Mouse (Mus musculus) cortical plate, adult 2 months (tissue): ENCODE data around the gene Ptpn12.

Source experiments
- CTCF ChIP-seq: fragments of 200-500 bp; IDR thresholded peaks from 2 replicates; pipeline ENCODE4 v1.5.1; 2011; ENCODE audit warnings: mild to moderate bottlenecking, control low read depth, low read length; ENCODE audit not compliant: insufficient read depth; ENCODE audit errors: extremely low read depth
- POLR2A ChIP-seq: fragments of 200-500 bp; IDR thresholded peaks from 2 replicates; pipeline ENCODE4 v1.6.1; 2011; ENCODE audit warnings: mild to moderate bottlenecking, low read length, control low read depth; ENCODE audit not compliant: insufficient read depth; ENCODE audit errors: extremely low read depth

DNA sequence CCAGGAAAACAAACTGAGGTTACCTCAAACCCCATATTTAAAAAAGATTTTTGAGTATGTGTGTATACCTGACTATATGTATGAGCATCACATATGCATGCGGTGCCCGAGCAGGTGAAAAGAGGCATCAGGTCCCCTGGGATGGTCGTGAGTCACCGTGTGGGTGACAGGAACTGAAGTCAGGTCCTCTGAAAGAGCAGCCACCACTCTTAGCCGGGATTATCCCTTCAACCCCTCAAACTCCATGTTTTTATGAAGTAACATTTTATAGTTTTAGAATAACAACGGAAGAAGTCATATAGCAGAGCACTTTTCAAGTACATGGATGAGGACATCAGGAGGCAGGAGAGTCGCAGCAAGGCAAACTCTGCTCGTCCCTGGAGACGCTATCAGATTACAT lies 87.2 kb downstream of the Ptpn12 start:
- TF ChIP-seq CTCF (no peak), POLR2A (no peak)
